Mouse (Mus musculus): ENCODE results near the gene Wipf3. TPM values are rescaled to one million over a fixed set of nuclear protein-coding genes. Genes with fewer than 3 reads are reported as not detected.

Wipf3 gene
- total and polyA plus RNA-seq, 3 experiments, result 0.64 to 1.3 (median 1.2) TPM

GRCm38 (mm10) chr6:54552721-54553413 lies 123.5 kb downstream of the Wipf3 start:
- H3K9me3 ChIP-seq (replicated peaks; ENCODE audit: low read length), result no peaks in the 10 kb centered on the region
- H3K27ac ChIP-seq (ENCODE audit: insufficient read depth, low read depth), result no peak overlapping the region
- no peaks in the 10 kb centered on the region for H3K36me3 ChIP-seq (replicated peaks in 1 of 2; ENCODE audit: control insufficient read depth in 1 of 2, insufficient read depth in 1 of 2, low read length in 1 of 2)
- no peak overlapping the region for H3K4me3 ChIP-seq (replicated peaks in 1 of 3; ENCODE audit: low read depth in 2 of 3, low read length in 2 of 3, poor library complexity in 1 of 3)
- TF ChIP-seq JUND (conservative IDR thresholded peaks at IDR 0.05; ENCODE audit: low read depth, low read length), result no peak
- no peak for TF ChIP-seq USF1 (IDR thresholded peaks at IDR 0.05; ENCODE audit: low read depth, low read length)
- no peak for TF ChIP-seq CHD1 (IDR thresholded peaks at IDR 0.05; ENCODE audit: low read depth, low read length)
- no peak for TF ChIP-seq USF2 (conservative IDR thresholded peaks at IDR 0.05; ENCODE audit: low read depth, low read length)
- no peak for TF ChIP-seq GABPA (IDR thresholded peaks at IDR 0.05; ENCODE audit: insufficient replicate concordance, low read depth, low read length)
- no peak for TF ChIP-seq ETS1 (conservative IDR thresholded peaks at IDR 0.05; ENCODE audit: low read depth, low read length)
- no peak for TF ChIP-seq POLR2AphosphoS2 (IDR thresholded peaks at IDR 0.05; ENCODE audit: low read depth, low read length)
- no peak for TF ChIP-seq MAZ (IDR thresholded peaks at IDR 0.05; ENCODE audit: low read depth, low read length)
- TF ChIP-seq MXI1 (IDR thresholded peaks at IDR 0.05; ENCODE audit: low read depth, low read length), result no peak
- no peak for TF ChIP-seq NRF1 (IDR thresholded peaks at IDR 0.05; ENCODE audit: low read depth, low read length)
- TF ChIP-seq SIN3A (IDR thresholded peaks at IDR 0.05; ENCODE audit: low read length), result no peak
- TF ChIP-seq CTCF (conservative IDR thresholded peaks at IDR 0.05 in 1 of 2, IDR thresholded peaks at IDR 0.05 in 1 of 2; ENCODE audit: low read depth in 2 of 2, low read length in 2 of 2), result no peak
- TF ChIP-seq MEF2A (IDR thresholded peaks at IDR 0.05; ENCODE audit: borderline replicate concordance, low read depth, low read length), result no peak
- TF ChIP-seq E2F4 (IDR thresholded peaks at IDR 0.05; ENCODE audit: insufficient replicate concordance, low read depth, low read length), result no peak
- no peak for TF ChIP-seq SMC3 (IDR thresholded peaks at IDR 0.05; ENCODE audit: low read depth, low read length)
- no peak for DNase-seq (ENCODE audit: extremely low read depth)
- dilution Hi-C loops (cut with MboI; ENCODE audit: extremely low pct_ligation_motif_present, extremely low pct_unique_long_range_greater_than_20kb, low sequenced_read_pairs) (no loop called here), in situ Hi-C loops (cut with MboI; ENCODE audit: low pct_ligation_motif_present, low pct_unique_long_range_greater_than_20kb, low sequenced_read_pairs) (no loop called here)
- H3K4me1 ChIP-seq (ENCODE audit: control insufficient read depth in 1 of 2, insufficient read depth in 2 of 2), result peaks cover 0 to 16% of the 10 kb centered on the region in 2 experiments; a peak in 2 of 4 replicates
- no peaks in the 10 kb centered on the region for H3K27me3 ChIP-seq (replicated peaks)
- no peak overlapping the region for H3K9ac ChIP-seq (ENCODE audit: insufficient read depth, low read depth)
- no peak overlapping the region for H3K4me2 ChIP-seq (ENCODE audit: insufficient read depth, low read depth, poor library complexity, severe bottlenecking)
- no peaks in the 10 kb centered on the region for H3K79me2 ChIP-seq (replicated peaks; ENCODE audit: control insufficient read depth, extremely low read depth, insufficient read depth, poor library complexity, severe bottlenecking)

Other genes with a start within 250 kb of the Wipf3 start
- not detected in 2 replicates for gene Prr15, start 103.8 kb upstream of the Wipf3 start, total RNA-seq (2012; rRNA removed)
- gene Prr15, start 103.8 kb upstream of the Wipf3 start, total RNA-seq (2014; rRNA removed), result not detected in 2 replicates
- not detected in 2 replicates for gene Prr15, start 103.8 kb upstream of the Wipf3 start, polyA plus RNA-seq (2012; ENCODE audit: insufficient read length, low read depth)
- 0.34 TPM in 1 of 2 replicates, not detected in the other for gene Scrn1, start 136.9 kb downstream of the Wipf3 start, total RNA-seq (2012; rRNA removed)
- gene Scrn1, start 136.9 kb downstream of the Wipf3 start, total RNA-seq (2014; rRNA removed), result 0.59 TPM in 1 of 2 replicates, not detected in the other
- 0.04 and 0.15 TPM in 2 replicates for gene Scrn1, start 136.9 kb downstream of the Wipf3 start, polyA plus RNA-seq (2012; ENCODE audit: insufficient read length, low read depth)
- gene Plekha8, start 165.5 kb downstream of the Wipf3 start, total RNA-seq (2012; rRNA removed), result 10.2 and 10.8 TPM in 2 replicates
- 9.8 and 11.1 TPM in 2 replicates for gene Plekha8, start 165.5 kb downstream of the Wipf3 start, total RNA-seq (2014; rRNA removed)
- 5.8 and 6.8 TPM in 2 replicates for gene Plekha8, start 165.5 kb downstream of the Wipf3 start, polyA plus RNA-seq (2012; ENCODE audit: insufficient read length, low read depth)
- gene Fkbp14, start 167.7 kb downstream of the Wipf3 start, total RNA-seq (2012; rRNA removed), result 0.68 and 0.84 TPM in 2 replicates
- gene Fkbp14, start 167.7 kb downstream of the Wipf3 start, total RNA-seq (2014; rRNA removed), result 0.95 and 1.1 TPM in 2 replicates
- gene Fkbp14, start 167.7 kb downstream of the Wipf3 start, polyA plus RNA-seq (2012; ENCODE audit: insufficient read length, low read depth), result 0.50 and 1.3 TPM in 2 replicates